Mouse (Mus musculus) heart, postnatal 4 days (tissue): ENCODE measurements around the gene Hgd. TPM values are rescaled to one million over a fixed set of nuclear protein-coding genes. Genes with fewer than 3 reads are reported as not detected.

Source experiments
- DNase-seq: peaks from one replicate; pipeline ENCODE4 v3.0.0; 2021
- total RNA-seq, 2 experiments: library from RNA; stranded (reverse); gene quantifications; 2 replicates each; pipeline ENCODE4 v1.2.3; 2021

The Hgd gene
- total RNA-seq, 2 experiments from 2014 or later, result 0.74 TPM; not detected in 1

DNA sequence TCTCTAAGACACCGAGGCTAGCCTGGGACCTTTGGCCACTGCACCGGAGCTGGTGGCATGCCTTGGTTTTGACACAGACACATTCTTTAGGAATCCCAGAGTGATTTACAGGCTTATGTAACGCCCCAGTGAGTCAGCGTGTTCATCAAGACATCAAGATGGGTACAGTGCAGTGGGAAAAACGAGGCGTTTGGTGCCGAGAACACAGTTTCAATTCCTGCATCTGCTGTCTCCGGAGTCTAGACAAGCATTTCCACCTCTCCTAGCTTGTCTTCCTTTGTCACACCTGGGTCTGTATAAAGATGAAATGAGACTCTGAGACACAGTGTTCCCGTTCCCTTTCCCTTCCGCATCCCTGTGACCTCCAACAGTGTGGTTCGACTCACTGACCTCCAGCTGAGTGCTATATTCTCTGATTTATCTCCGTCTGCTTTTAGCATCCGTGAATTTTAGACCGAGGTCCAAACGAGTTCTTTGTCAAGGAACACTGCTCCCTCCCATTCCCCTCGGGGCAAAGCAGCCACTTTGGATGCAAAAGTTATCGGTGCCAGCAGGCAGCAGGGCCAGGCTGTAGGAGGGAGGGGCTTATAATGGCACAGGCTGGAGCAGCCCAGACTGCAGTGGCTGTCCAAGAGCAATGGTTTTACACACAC is 96.2 kb downstream of the Hgd start:
- peak; percentile 17 for DNase-seq

GRCm38 (mm10) chr16:37676677-37677072 is 96.7 kb downstream of the Hgd start:
- DNase-seq, result no peak

DNA sequence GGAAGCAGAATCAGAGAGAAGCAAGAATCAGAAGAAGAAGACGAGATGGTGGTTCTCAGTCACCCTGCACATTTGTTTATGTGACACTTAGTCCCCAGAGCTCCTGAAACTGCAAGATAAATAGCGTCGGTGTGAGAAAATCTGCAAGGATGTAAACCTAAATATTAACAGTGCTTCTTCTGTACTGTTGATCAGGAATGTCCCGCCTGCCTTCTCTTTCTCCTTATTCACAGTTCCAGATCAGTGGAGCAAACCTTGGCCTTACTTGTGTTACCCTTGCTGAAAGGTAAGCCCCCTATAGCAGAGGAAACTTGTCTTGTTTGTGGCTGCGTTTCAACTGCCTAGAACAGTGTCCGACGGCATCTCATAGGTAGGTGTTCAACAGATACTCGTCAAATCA is 97.6 kb downstream of the Hgd start:
- DNase-seq, result no peak

DNA sequence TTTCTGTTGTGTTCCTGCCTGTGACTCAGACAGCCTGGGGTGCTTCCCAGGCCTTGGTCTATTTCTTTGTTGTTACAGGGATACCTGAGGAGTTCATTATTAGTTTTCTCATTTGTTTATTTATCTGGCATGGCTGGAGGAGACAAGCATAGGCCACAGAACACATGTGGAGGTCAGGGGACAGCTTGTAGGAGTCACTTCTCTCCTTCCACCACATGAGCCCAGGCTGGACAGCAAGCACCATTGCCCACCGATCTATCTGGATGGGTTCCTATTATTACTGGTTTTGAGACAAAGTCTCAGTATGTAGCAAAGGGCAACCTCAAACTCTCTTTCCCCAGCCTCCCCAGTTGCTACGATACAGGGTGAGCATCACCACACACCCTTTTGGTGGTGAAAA is 100.3 kb downstream of the Hgd start:
- DNase-seq, result no peak

DNA sequence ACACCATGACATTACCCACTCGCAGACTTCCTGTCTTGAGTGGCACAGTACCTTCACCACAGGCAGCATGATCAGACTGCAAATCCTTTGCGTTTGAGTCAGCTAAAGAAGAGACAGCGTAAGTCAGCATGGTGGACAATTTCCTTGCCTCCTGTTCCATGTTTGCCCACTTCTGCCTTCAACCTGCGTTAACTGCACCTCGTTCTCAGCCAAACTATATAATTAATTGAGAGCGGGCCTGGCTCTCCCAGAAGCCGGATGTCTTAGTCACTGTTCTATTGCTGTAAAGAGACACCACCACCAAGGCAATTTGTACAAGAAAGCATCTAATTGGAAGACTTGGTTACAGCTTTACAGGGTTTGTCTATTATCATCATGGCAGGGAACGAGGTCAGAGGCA is 100.9 kb downstream of the Hgd start:
- no peak for DNase-seq

Other genes starting within 250 kb of the Hgd start
- gene Stxbp5l, start 195.2 kb upstream of the Hgd start, total RNA-seq, result under 1 TPM; 0.16 to 0.48 TPM
- 10 to 100 TPM in 1 of 2 experiments, 1 to 10 TPM in 1; 9.4 to 10.7 TPM for gene Gtf2e1, start 40.4 kb upstream of the Hgd start, total RNA-seq
- gene Rabl3, start 40.3 kb upstream of the Hgd start, total RNA-seq, result 10 to 100 TPM; 15.3 to 16.4 TPM
- 100 to 1,000 TPM; 141 to 154 TPM for gene Ndufb4, start 74.3 kb downstream of the Hgd start, total RNA-seq
- 100 to 1,000 TPM; 457 to 460 TPM for gene Fstl1, start 196.7 kb downstream of the Hgd start, total RNA-seq